Mouse (Mus musculus) small intestine, adult 2 months (tissue): ENCODE measurements around the gene Dna2. TPM values are rescaled to one million over a fixed set of nuclear protein-coding genes. Genes with fewer than 3 reads are reported as not detected.

ENCODE experiments used
- H3K27ac ChIP-seq: fragments of 200-500 bp; 2 replicates; pipeline ENCODE4 v1.5.1; 2012; ENCODE audit warnings: low read depth, low read length, control low read depth, inconsistent platforms; ENCODE audit not compliant: insufficient read depth
- H3K27me3 ChIP-seq: fragments of 200-500 bp; 2 replicates; pipeline ENCODE4 v1.6.1; 2012; ENCODE audit warnings: mild to moderate bottlenecking, moderate library complexity, low read length, inconsistent platforms; ENCODE audit not compliant: control insufficient read depth, insufficient read depth
- H3K36me3 ChIP-seq: fragments of 200-500 bp; 2 replicates; pipeline ENCODE4 v1.6.1; 2012; ENCODE audit warnings: mild to moderate bottlenecking, low read length, control low read depth, inconsistent platforms; ENCODE audit not compliant: control insufficient read depth, insufficient read depth
- H3K4me1 ChIP-seq: fragments of 200-500 bp; 2 replicates; pipeline ENCODE4 v1.6.1; 2012; ENCODE audit warnings: low read length, inconsistent platforms, mixed read lengths; ENCODE audit not compliant: control insufficient read depth, insufficient read depth, insufficient read length
- H3K4me3 ChIP-seq: fragments of 200-500 bp; 2 replicates; pipeline ENCODE4 v1.5.1; 2012; ENCODE audit warnings: low read depth, mild to moderate bottlenecking, control low read depth, inconsistent platforms, low read length, moderate library complexity
- CTCF ChIP-seq: fragments of 200-500 bp; IDR thresholded peaks from 2 replicates; pipeline ENCODE4 v1.5.1; 2012; ENCODE audit warnings: low read depth, mild to moderate bottlenecking, control low read depth, inconsistent platforms, low read length, moderate library complexity, mixed read lengths; ENCODE audit not compliant: insufficient replicate concordance, insufficient read length; ENCODE audit errors: extremely low read depth
- POLR2A ChIP-seq: fragments of 200-500 bp; IDR thresholded peaks from 2 replicates; pipeline ENCODE4 v1.6.1; 2012; ENCODE audit warnings: low read depth, mild to moderate bottlenecking, control low read depth, inconsistent platforms, low read length, moderate library complexity
- WGBS: fragments of 180-500 bp; shearing (Covaris S2); methylation state at CpG from one replicate; pipeline ENCODE4 v1.1.7; 2018; 5-methylcytosine and 5-hydroxymethylcytosine counted together
- polyA plus RNA-seq: library from polyadenylated mRNA; depleted of rRNA; stranded (reverse); fragments of >200 nt; gene quantifications from 2 replicates; pipeline ENCODE4 v1.2.3, GENCODE M21; 2012; rRNA removed

The Dna2 gene
- polyA plus RNA-seq, 1 experiment: 3.0 TPM

DNA sequence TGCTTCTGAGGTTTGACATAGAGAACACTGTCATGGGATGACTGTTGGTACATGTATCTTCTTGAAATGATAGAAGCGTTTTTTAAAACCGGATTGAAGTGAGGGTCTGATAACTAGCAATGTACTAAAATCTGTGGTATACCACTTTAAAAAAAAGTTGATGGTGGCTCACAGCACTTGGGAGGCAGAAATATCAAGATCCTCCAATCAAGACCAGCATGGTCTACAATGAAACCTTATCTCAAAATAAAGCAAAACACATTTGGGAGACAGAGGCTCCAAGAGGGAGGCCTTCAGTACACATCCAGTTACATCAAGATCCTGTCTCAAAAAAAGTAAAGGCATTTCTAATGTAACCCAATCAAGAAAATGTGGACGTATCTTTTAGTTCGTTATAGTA is 74.9 kb downstream of the Dna2 start:
- WGBS: 15% methylated on average over 4 of the region's 4 CpGs
- H3K27me3 ChIP-seq: no peaks in the 10 kb centered on the region
- no peak for TF ChIP-seq POLR2A
- peaks cover 14% of the 10 kb centered on the region for H3K36me3 ChIP-seq
- H3K27ac ChIP-seq: no peak overlapping the region
- peaks cover 3% of the 10 kb centered on the region; the same call in 1 of the 2 replicates for H3K4me1 ChIP-seq
- H3K4me3 ChIP-seq: peak overlapping the region; percentile 42

- TF ChIP-seq CTCF (peak; percentile 17; the same call in 1 of the 2 replicates), POLR2A (no peak)
- Histone ChIP-seq H3K27ac (peak overlapping the region; percentile 98), H3K27me3 (no peaks in the 10 kb centered on the region), H3K4me3 (peak overlapping the region; percentile 94), H3K4me1 (peaks cover 3% of the 10 kb centered on the region; the same call in 1 of the 2 replicates), H3K36me3 (peaks cover 7% of the 10 kb centered on the region)
- WGBS: under 1% methylated on average over 27 of the region's 27 CpGs
Measured at GRCm38 (mm10) chr10:63022541-63023120, 75.8 kb downstream of the Dna2 start.

DNA sequence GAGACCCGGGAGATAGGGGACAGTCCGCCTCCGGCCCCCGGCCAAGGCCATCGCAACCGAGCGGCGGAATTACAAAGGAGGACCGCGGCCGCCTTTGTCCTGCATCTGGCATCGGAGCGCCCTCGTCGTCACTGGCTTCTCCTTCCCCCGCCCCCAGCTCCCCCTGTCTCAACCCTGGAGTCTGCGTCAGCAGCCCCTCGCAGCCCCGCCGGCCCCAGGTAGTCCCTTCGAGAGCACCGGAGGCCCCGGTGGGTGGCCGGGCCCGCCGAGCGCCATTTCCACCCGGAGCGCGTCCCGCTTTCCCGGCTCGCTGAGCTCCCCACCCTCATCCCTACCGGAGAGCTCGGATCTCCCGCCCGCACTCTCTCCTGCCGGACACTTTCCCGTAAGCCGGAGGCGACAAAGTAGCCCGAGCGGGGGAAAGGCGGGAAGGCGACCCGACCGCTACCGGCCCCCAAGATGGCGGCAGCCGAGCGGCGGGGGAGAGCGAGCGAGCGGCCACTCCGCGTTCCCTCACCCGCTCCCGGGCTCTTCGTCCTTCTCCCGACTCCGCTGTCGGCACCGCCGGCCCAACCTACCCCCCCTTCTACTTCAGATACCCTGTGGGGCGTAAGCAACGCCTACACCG is 76.4 kb downstream of the Dna2 start:
- Histone ChIP-seq H3K27me3 (no peaks in the 10 kb centered on the region), H3K36me3 (peaks cover 4% of the 10 kb centered on the region; the same call in 1 of the 2 replicates), H3K4me3 (peak overlapping the region; percentile 94), H3K4me1 (peaks cover 3% of the 10 kb centered on the region; the same call in 1 of the 2 replicates), H3K27ac (peak overlapping the region; percentile 98)
- no peak for TF ChIP-seq CTCF
- TF ChIP-seq POLR2A: no peak
- under 1% methylated on average over 68 of the region's 68 CpGs for WGBS

Other genes with a start within 250 kb of the Dna2 start
- gene Stox1, start 220.9 kb upstream of the Dna2 start, polyA plus RNA-seq: 0.11 and 0.14 TPM in 2 replicates
- 46.4 and 77.7 TPM in 2 replicates for gene Ccar1, start 154.7 kb upstream of the Dna2 start, polyA plus RNA-seq
- 0.23 and 0.38 TPM in 2 replicates for gene Tet1, start 38.0 kb upstream of the Dna2 start, polyA plus RNA-seq
- 25.3 and 31.0 TPM in 2 replicates for gene Slc25a16, start 26.4 kb upstream of the Dna2 start, polyA plus RNA-seq
- 1.1 TPM in 2 replicates for gene Rufy2, start 33.2 kb downstream of the Dna2 start, polyA plus RNA-seq
- gene Hnrnph3, start 77.2 kb downstream of the Dna2 start, polyA plus RNA-seq: 2.7 and 9.4 TPM in 2 replicates
- 21.8 and 34.1 TPM in 2 replicates for gene Pbld2, start 77.3 kb downstream of the Dna2 start, polyA plus RNA-seq
- 4.7 and 6.7 TPM in 2 replicates for gene Pbld1, start 113.1 kb downstream of the Dna2 start, polyA plus RNA-seq
- 0.08 TPM in 1 of 2 replicates, not detected in the other for gene Atoh7, start 152.6 kb downstream of the Dna2 start, polyA plus RNA-seq